Mouse (Mus musculus): ENCODE measurements at regions not wholly inside any gene's neighbourhood (a gene's known extent, or its start where the extent isn't known, plus 50 kb on each side); places are given as distances from the start of the nearest gene placed in this dataset.

GRCm38 (mm10) chr8:109012655-109013054 lies 481.2 kb upstream of the Pmfbp1 start:
- Histone ChIP-seq H3K4me3 (replicated peaks) (no peak overlapping the region), H3K36me3 (no peaks in the 10 kb centered on the region), H3K4me1 (replicated peaks) (no peaks in the 10 kb centered on the region), H3K27me3 (no peaks in the 10 kb centered on the region), H3K9me3 (replicated peaks) (no peaks in the 10 kb centered on the region), H3K27ac (no peak overlapping the region), H3K4me2 (no peak overlapping the region), H3K9ac (no peak overlapping the region)
- 48% methylated on average over 8 of the region's 8 CpGs for WGBS (ENCODE audit: insufficient replicate concordance)
- no peak for DNase-seq
- ATAC-seq (ENCODE audit: low read depth), result no peak

GRCm38 (mm10) chr8:109013577-109013976 lies 480.2 kb upstream of the Pmfbp1 start:
- H3K4me3 ChIP-seq (replicated peaks), result no peak overlapping the region
- H3K27ac ChIP-seq, result no peak overlapping the region
- no peak overlapping the region for H3K9ac ChIP-seq
- ATAC-seq (ENCODE audit: low read depth) (no peak), DNase-seq (no peak)
- no peaks in the 10 kb centered on the region for H3K4me1 ChIP-seq (replicated peaks)
- no peaks in the 10 kb centered on the region for H3K27me3 ChIP-seq
- no peaks in the 10 kb centered on the region for H3K9me3 ChIP-seq (replicated peaks)
- no peaks in the 10 kb centered on the region for H3K36me3 ChIP-seq
- H3K4me2 ChIP-seq, result no peak overlapping the region
- 48% methylated on average over 7 of the region's 7 CpGs for WGBS (ENCODE audit: insufficient replicate concordance)

DNA sequence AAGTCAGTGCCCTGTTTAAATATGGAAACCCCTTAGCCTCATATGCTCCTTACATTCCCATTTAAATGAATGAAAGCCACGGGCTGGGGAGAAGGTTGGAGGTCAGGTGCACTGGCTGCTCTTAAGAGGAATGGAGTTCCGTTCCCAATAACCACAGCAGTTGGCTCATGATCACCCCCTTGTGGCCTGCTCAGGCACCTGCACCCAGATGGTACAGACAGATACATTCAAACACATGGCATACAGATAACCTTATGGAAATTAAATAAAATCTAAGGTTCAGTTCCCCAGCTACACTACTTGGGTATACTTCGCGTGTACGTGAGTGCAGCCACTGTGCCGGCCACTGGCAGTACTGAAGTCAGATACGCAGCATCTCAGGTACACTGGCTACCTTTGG lies 479.1 kb upstream of the Pmfbp1 start:
- DNase-seq, result peak; percentile 11
- Histone ChIP-seq H3K4me2 (no peak overlapping the region), H3K27me3 (no peaks in the 10 kb centered on the region), H3K9ac (no peak overlapping the region), H3K4me3 (replicated peaks) (no peak overlapping the region), H3K4me1 (replicated peaks) (no peaks in the 10 kb centered on the region), H3K36me3 (no peaks in the 10 kb centered on the region), H3K27ac (no peak overlapping the region), H3K9me3 (replicated peaks) (no peaks in the 10 kb centered on the region)
- WGBS (ENCODE audit: insufficient replicate concordance), result 45% methylated on average over 7 of the region's 7 CpGs
- 0 out of 2 replicates have a peak, but pooled peaks have one; percentile 31 for ATAC-seq (ENCODE audit: low read depth)

GRCm38 (mm10) chr8:109019565-109019964 lies 474.3 kb upstream of the Pmfbp1 start:
- H3K27me3 ChIP-seq, result no peaks in the 10 kb centered on the region
- no peak overlapping the region for H3K9ac ChIP-seq
- no peak overlapping the region for H3K4me3 ChIP-seq (replicated peaks)
- H3K36me3 ChIP-seq, result no peaks in the 10 kb centered on the region
- no peak for DNase-seq
- ATAC-seq (ENCODE audit: low read depth), result no peak
- no peak overlapping the region for H3K4me2 ChIP-seq
- 41% methylated on average over 7 of the region's 7 CpGs for WGBS (ENCODE audit: insufficient replicate concordance)
- no peaks in the 10 kb centered on the region for H3K4me1 ChIP-seq (replicated peaks)
- H3K27ac ChIP-seq, result no peak overlapping the region
- H3K9me3 ChIP-seq (replicated peaks), result no peaks in the 10 kb centered on the region

- Histone ChIP-seq H3K27me3 (no peaks in the 10 kb centered on the region), H3K9ac (no peak overlapping the region), H3K4me1 (replicated peaks) (no peaks in the 10 kb centered on the region), H3K27ac (no peak overlapping the region), H3K4me2 (no peak overlapping the region), H3K4me3 (replicated peaks) (no peak overlapping the region), H3K36me3 (no peaks in the 10 kb centered on the region), H3K9me3 (replicated peaks) (no peaks in the 10 kb centered on the region)
- 72% methylated on average over 4 of the region's 4 CpGs for WGBS (ENCODE audit: insufficient replicate concordance)
- DNase-seq (no peak), ATAC-seq (ENCODE audit: low read depth) (no peak)
Measured at GRCm38 (mm10) chr8:109020102-109020501, 473.7 kb upstream of the Pmfbp1 start.

GRCm38 (mm10) chr8:109027923-109028322 lies 465.9 kb upstream of the Pmfbp1 start:
- Histone ChIP-seq H3K4me1 (replicated peaks) (no peaks in the 10 kb centered on the region), H3K9me3 (replicated peaks) (no peaks in the 10 kb centered on the region), H3K4me2 (no peak overlapping the region), H3K36me3 (no peaks in the 10 kb centered on the region), H3K4me3 (replicated peaks) (no peak overlapping the region), H3K27me3 (no peaks in the 10 kb centered on the region), H3K27ac (no peak overlapping the region), H3K9ac (no peak overlapping the region)
- no peak for ATAC-seq (ENCODE audit: low read depth)
- no peak for DNase-seq
- 76% methylated on average over 8 of the region's 8 CpGs for WGBS (ENCODE audit: insufficient replicate concordance)

DNA sequence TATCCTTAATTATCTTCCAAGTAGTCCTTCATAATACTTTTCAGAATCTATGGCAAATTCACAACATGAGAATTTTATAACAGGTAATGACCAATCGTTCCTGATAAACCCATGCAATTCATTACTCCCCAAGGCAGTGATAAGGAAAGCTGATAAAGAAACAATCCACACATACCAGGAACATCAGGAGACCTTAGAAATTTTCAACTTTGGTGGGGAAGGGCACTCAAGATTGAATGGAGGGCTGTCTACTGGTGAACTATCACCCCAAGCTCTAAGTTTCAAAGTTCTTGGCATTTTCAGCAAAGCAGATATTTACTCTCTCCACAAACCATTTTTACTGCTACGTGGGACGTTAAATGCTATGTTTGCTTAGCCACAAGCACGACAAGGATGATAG lies 440.2 kb upstream of the Pmfbp1 start:
- Histone ChIP-seq H3K27me3 (no peaks in the 10 kb centered on the region), H3K9ac (no peak overlapping the region), H3K4me1 (replicated peaks) (no peaks in the 10 kb centered on the region), H3K9me3 (replicated peaks) (no peaks in the 10 kb centered on the region), H3K27ac (no peak overlapping the region), H3K36me3 (no peaks in the 10 kb centered on the region), H3K4me3 (replicated peaks) (no peak overlapping the region), H3K4me2 (no peak overlapping the region)
- ATAC-seq (ENCODE audit: low read depth) (no peak), DNase-seq (no peak)
- WGBS (ENCODE audit: insufficient replicate concordance), result 67% methylated on average over 4 of the region's 4 CpGs

DNA sequence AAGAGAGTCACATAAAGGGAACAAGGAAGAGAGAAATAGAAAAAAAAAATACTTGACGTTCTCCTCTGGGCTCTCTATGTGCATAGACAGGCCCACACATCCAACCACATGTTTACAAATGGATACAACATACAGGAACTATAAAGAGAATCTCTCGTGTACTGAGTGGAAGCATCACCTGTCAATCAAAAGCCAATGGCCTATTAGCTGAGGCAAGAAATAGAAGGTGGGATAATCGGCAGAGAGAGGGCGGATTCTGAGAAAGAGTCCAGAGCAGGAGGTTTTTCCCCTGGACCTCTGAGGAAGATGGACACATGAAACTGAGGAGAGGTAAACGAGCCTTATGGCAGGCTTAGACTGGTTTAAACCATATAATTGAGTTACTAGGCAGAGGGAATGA lies 434.7 kb upstream of the Pmfbp1 start:
- Histone ChIP-seq H3K4me1 (replicated peaks) (no peaks in the 10 kb centered on the region), H3K36me3 (no peaks in the 10 kb centered on the region), H3K27ac (no peak overlapping the region), H3K9ac (no peak overlapping the region), H3K4me3 (replicated peaks) (no peak overlapping the region), H3K9me3 (replicated peaks) (no peaks in the 10 kb centered on the region), H3K27me3 (no peaks in the 10 kb centered on the region), H3K4me2 (no peak overlapping the region)
- ATAC-seq (ENCODE audit: low read depth) (no peak), DNase-seq (no peak)
- 67% methylated on average over 5 of the region's 5 CpGs for WGBS (ENCODE audit: insufficient replicate concordance)

GRCm38 (mm10) chr8:109062376-109062775 lies 431.5 kb upstream of the Pmfbp1 start:
- no peak for DNase-seq
- no peaks in the 10 kb centered on the region for H3K9me3 ChIP-seq (replicated peaks)
- no peak overlapping the region for H3K9ac ChIP-seq
- no peak overlapping the region for H3K27ac ChIP-seq
- no peak for ATAC-seq (ENCODE audit: low read depth)
- H3K4me2 ChIP-seq, result no peak overlapping the region
- H3K4me1 ChIP-seq (replicated peaks), result no peaks in the 10 kb centered on the region
- no peak overlapping the region for H3K4me3 ChIP-seq (replicated peaks)
- no peaks in the 10 kb centered on the region for H3K36me3 ChIP-seq
- no peaks in the 10 kb centered on the region for H3K27me3 ChIP-seq

DNA sequence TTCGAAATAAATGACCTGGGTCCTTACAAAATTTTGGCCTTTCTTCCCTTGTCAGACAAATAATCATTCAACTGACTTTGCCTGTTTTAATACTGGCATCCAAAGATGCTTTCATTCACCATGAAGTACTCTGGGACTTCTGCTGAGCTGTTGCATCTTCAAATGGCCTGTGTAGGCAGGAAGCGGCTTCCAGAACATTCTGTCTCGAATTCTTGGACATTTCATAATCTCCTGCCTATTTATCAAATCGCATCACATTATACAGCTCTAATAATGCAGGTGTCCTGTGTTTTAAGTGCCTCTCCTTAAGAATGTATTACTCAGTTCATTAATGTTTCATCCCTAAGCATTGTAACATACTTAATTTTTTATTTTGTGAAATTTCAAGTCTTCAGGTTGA lies 420.1 kb upstream of the Pmfbp1 start:
- no peak overlapping the region for H3K27ac ChIP-seq
- H3K9me3 ChIP-seq (replicated peaks), result no peaks in the 10 kb centered on the region
- H3K4me2 ChIP-seq, result no peak overlapping the region
- H3K36me3 ChIP-seq, result no peaks in the 10 kb centered on the region
- ATAC-seq (ENCODE audit: low read depth) (no peak), DNase-seq (no peak)
- no peaks in the 10 kb centered on the region for H3K27me3 ChIP-seq
- no peaks in the 10 kb centered on the region for H3K4me1 ChIP-seq (replicated peaks)
- H3K4me3 ChIP-seq (replicated peaks), result no peak overlapping the region
- H3K9ac ChIP-seq, result no peak overlapping the region
- WGBS (ENCODE audit: insufficient replicate concordance), result 64% methylated on average over 4 of the region's 4 CpGs

DNA sequence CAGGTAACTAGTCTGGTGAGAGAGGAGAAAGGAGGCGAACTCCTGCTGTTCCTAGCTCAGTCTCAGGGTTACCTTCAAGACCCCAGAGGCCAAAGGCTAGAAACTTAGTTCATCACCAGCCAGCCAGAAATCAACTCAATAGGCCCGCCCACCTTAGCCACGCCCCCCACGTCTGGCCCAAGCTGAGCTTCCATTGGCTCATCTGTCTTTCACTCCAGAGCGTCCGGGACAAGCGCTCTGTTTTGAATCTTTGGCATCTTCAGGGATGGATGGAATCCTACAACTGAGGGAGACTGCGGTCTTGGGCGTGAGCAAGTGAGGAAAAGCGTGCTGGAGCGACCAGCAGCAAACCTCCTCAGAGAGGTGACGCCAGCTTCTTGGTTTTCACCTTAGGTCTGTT lies 418.8 kb upstream of the Pmfbp1 start:
- WGBS (ENCODE audit: insufficient replicate concordance), result 13% methylated on average over 12 of the region's 12 CpGs

DNA sequence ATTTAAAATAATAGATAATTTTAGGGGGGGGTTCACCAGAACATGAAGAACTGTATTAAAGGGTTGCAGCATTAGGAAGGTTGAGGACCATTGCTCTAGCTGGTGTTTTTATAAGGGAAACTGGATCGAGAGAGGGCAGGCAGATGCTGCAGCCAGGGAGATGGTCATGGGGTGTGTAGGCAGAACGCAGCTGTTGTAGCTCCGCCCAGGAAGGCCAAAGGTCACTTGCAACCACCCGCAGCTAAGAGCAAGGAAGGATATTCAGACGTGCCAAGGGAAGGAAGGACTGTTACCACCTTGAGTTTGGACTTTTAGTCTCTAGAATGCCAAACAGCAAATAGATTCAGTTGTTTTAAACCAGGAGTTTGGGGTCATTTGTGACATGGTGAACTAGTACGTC lies 414.6 kb upstream of the Pmfbp1 start:
- no peaks in the 10 kb centered on the region for H3K9me3 ChIP-seq (replicated peaks)
- DNase-seq (no peak), ATAC-seq (ENCODE audit: low read depth) (no peak)
- no peaks in the 10 kb centered on the region for H3K4me1 ChIP-seq (replicated peaks)
- H3K27me3 ChIP-seq, result no peaks in the 10 kb centered on the region
- H3K27ac ChIP-seq, result no peak overlapping the region
- WGBS (ENCODE audit: insufficient replicate concordance), result 50% methylated on average over 6 of the region's 6 CpGs
- H3K36me3 ChIP-seq, result no peaks in the 10 kb centered on the region
- H3K4me3 ChIP-seq (replicated peaks), result no peak overlapping the region
- H3K4me2 ChIP-seq, result no peak overlapping the region
- H3K9ac ChIP-seq, result no peak overlapping the region

More for the DNA sequence above, 418.8 kb upstream of the Pmfbp1 start:
- H3K36me3 ChIP-seq, result no peaks in the 10 kb centered on the region
- H3K4me1 ChIP-seq (replicated peaks), result no peaks in the 10 kb centered on the region
- no peak overlapping the region for H3K4me3 ChIP-seq (replicated peaks)
- DNase-seq, result peak; percentile 4
- no peak for ATAC-seq (ENCODE audit: low read depth)
- no peaks in the 10 kb centered on the region for H3K9me3 ChIP-seq (replicated peaks)
- H3K27me3 ChIP-seq, result no peaks in the 10 kb centered on the region
- no peak overlapping the region for H3K27ac ChIP-seq
- H3K4me2 ChIP-seq, result peak overlapping the region; percentile 24; the same call in 1 of the 2 replicates
- no peak overlapping the region for H3K9ac ChIP-seq

GRCm38 (mm10) chr8:109081295-109081694 lies 412.5 kb upstream of the Pmfbp1 start:
- H3K4me1 ChIP-seq (replicated peaks), result no peaks in the 10 kb centered on the region
- no peaks in the 10 kb centered on the region for H3K27me3 ChIP-seq
- H3K9ac ChIP-seq, result no peak overlapping the region
- H3K36me3 ChIP-seq, result no peaks in the 10 kb centered on the region
- ATAC-seq (ENCODE audit: low read depth) (no peak), DNase-seq (no peak)
- 71% methylated on average over 5 of the region's 5 CpGs for WGBS (ENCODE audit: insufficient replicate concordance)
- H3K4me2 ChIP-seq, result no peak overlapping the region
- H3K9me3 ChIP-seq (replicated peaks), result no peaks in the 10 kb centered on the region
- no peak overlapping the region for H3K27ac ChIP-seq
- H3K4me3 ChIP-seq (replicated peaks), result no peak overlapping the region
